8 mouse cellular contexts compared by ENCODE assay signal in genomic region chr12:24831153-24831963, GRCm38 (mm10). TPM values are rescaled to one million over a fixed set of nuclear protein-coding genes. Genes with fewer than 3 reads are reported as not detected.
DNase-seq lines count a peak whose midpoint lies in the region; ATAC-seq and TF ChIP-seq lines count a peak whose summit lies in the region.

No protein-coding gene starts in this region.

- peak; percentile 100 for ATAC-seq in kidney, embryonic 14.5 days (ENCODE audit: low FRiP score, low TSS enrichment)
- peak; percentile 98 for ATAC-seq in stomach, embryonic 15.5 days (ENCODE audit: insufficient read depth, low FRiP score, low read depth)

- H3K79me2 ChIP-seq in C2C12 (ENCODE audit: control insufficient read depth, insufficient read depth), result no peaks in the 10 kb centered on the region
- no peaks in the 10 kb centered on the region for H3K79me2 ChIP-seq in liver, adult 2 months (ENCODE audit: control insufficient read depth, insufficient read depth, low read length)

- no peaks in the 10 kb centered on the region for H3K36me3 ChIP-seq in C2C12 (ENCODE audit: control insufficient read depth, insufficient read depth)
- H3K36me3 ChIP-seq in heart, embryonic 10.5 days, result no peaks in the 10 kb centered on the region
- H3K36me3 ChIP-seq in kidney, embryonic 14.5 days (ENCODE audit: control insufficient read depth, insufficient read depth, low read length), result no peaks in the 10 kb centered on the region
- no peaks in the 10 kb centered on the region for H3K36me3 ChIP-seq in liver, adult 2 months (ENCODE audit: control insufficient read depth, insufficient read depth, low read length)
- no peaks in the 10 kb centered on the region for H3K36me3 ChIP-seq in stomach, embryonic 15.5 days

- TF ChIP-seq CTCF in C2C12 (IDR thresholded peaks at IDR 0.05; ENCODE audit: control insufficient read depth, insufficient read depth, insufficient read length), result no peak
- TF ChIP-seq CTCF in embryonic fibroblast, embryonic 13.5 days (IDR thresholded peaks at IDR 0.05; ENCODE audit: borderline replicate concordance, insufficient read depth, low read length), result no peak
- TF ChIP-seq CTCF in liver, adult 2 months (IDR thresholded peaks at IDR 0.05; ENCODE audit: low read depth, low read length), result no peak

- H3K9ac ChIP-seq in kidney, embryonic 14.5 days (ENCODE audit: low read depth, low read length), result peak overlapping the region; percentile 91
- peak overlapping the region; percentile 61 for H3K9ac ChIP-seq in liver, adult 2 months (ENCODE audit: low read depth, low read length)
- peak overlapping the region; percentile 88 for H3K9ac ChIP-seq in stomach, embryonic 15.5 days

- peak; percentile 93 for DNase-seq in brain, adult 2 months (ENCODE audit: low read depth, low spot score)
- peak; percentile 97 for DNase-seq in heart, embryonic 10.5 days (ENCODE audit: low spot score)
- DNase-seq in liver, adult 2 months (ENCODE audit: extremely low read depth, low read depth, low spot score), result no peak
- DNase-seq in naive thymus-derived CD4-positive, alpha-beta T cell, adult 2 months (ENCODE audit: low read depth), result peak; percentile 79

- H3K4me2 ChIP-seq in kidney, embryonic 14.5 days (replicated peaks; ENCODE audit: low read depth, low read length), result peak overlapping the region; percentile 63
- H3K4me2 ChIP-seq in stomach, embryonic 15.5 days, result peak overlapping the region; percentile 85

- no peak overlapping the region for H3K27ac ChIP-seq in embryonic fibroblast, embryonic 13.5 days (ENCODE audit: insufficient read depth, low read length)
- peak overlapping the region; percentile 98 for H3K27ac ChIP-seq in heart, embryonic 10.5 days
- peak overlapping the region; percentile 95 for H3K27ac ChIP-seq in kidney, embryonic 14.5 days (ENCODE audit: low read depth, low read length)
- H3K27ac ChIP-seq in liver, adult 2 months (replicated peaks; ENCODE audit: insufficient read depth, low read depth, low read length), result no peak overlapping the region
- H3K27ac ChIP-seq in stomach, embryonic 15.5 days, result peak overlapping the region; percentile 92

- H3K4me3 ChIP-seq in C2C12 (ENCODE audit: insufficient read depth, poor library complexity, severe bottlenecking), result peak overlapping the region; percentile 29
- H3K4me3 ChIP-seq in embryonic fibroblast, embryonic 13.5 days (ENCODE audit: insufficient read depth, low read length), result peak overlapping the region; percentile 80
- H3K4me3 ChIP-seq in heart, embryonic 10.5 days, result peak overlapping the region; percentile 95
- H3K4me3 ChIP-seq in kidney, embryonic 14.5 days (ENCODE audit: low read length), result peak overlapping the region; percentile 87
- H3K4me3 ChIP-seq in liver, adult 2 months (ENCODE audit: insufficient read depth, low read depth, low read length), result peak overlapping the region; percentile 69
- H3K4me3 ChIP-seq in stomach, embryonic 15.5 days (replicated peaks), result peak overlapping the region; percentile 90

- H3ac ChIP-seq in C2C12 (ENCODE audit: control insufficient read depth, insufficient read length, low read depth), result peak overlapping the region; percentile 75

- no peaks in the 10 kb centered on the region for H3K79me3 ChIP-seq in C2C12 (ENCODE audit: low read depth)

- H3K27me3 ChIP-seq in C2C12 (ENCODE audit: control insufficient read depth, insufficient read depth, insufficient read length), result no peaks in the 10 kb centered on the region
- no peaks in the 10 kb centered on the region for H3K27me3 ChIP-seq in heart, embryonic 10.5 days (ENCODE audit: insufficient read depth, poor library complexity, severe bottlenecking)
- no peaks in the 10 kb centered on the region for H3K27me3 ChIP-seq in kidney, embryonic 14.5 days (ENCODE audit: control insufficient read depth, insufficient read depth, low read length)
- H3K27me3 ChIP-seq in liver, adult 2 months (ENCODE audit: control insufficient read depth, insufficient read depth, low read length), result peaks cover 12% of the 10 kb centered on the region
- H3K27me3 ChIP-seq in stomach, embryonic 15.5 days (replicated peaks), result no peaks in the 10 kb centered on the region

- no peaks in the 10 kb centered on the region for H3K9me3 ChIP-seq in heart, embryonic 10.5 days
- H3K9me3 ChIP-seq in kidney, embryonic 14.5 days (ENCODE audit: control insufficient read depth, low read length), result no peaks in the 10 kb centered on the region
- no peaks in the 10 kb centered on the region for H3K9me3 ChIP-seq in stomach, embryonic 15.5 days

- peak; percentile 68 for TF ChIP-seq POLR2A in embryonic fibroblast, embryonic 13.5 days (IDR thresholded peaks at IDR 0.05; ENCODE audit: low read depth, low read length)
- TF ChIP-seq POLR2A in liver, adult 2 months (IDR thresholded peaks at IDR 0.05; ENCODE audit: extremely low read depth, insufficient read depth, low read length), result no peak

- under 1% methylated on average over 80 of the region's 95 CpGs for WGBS in heart, embryonic 10.5 days
- WGBS in kidney, embryonic 14.5 days, result under 1% methylated on average over 76 of the region's 95 CpGs
- WGBS in liver, adult 2 months, result under 1% methylated on average over 73 of the region's 95 CpGs
- under 1% methylated on average over 65 of the region's 95 CpGs for WGBS in stomach, embryonic 15.5 days

- no peaks in the 10 kb centered on the region for H3K4me1 ChIP-seq in embryonic fibroblast, embryonic 13.5 days (ENCODE audit: control insufficient read depth, insufficient read depth, low read length)
- peaks cover 29% of the 10 kb centered on the region for H3K4me1 ChIP-seq in heart, embryonic 10.5 days
- H3K4me1 ChIP-seq in kidney, embryonic 14.5 days (ENCODE audit: control insufficient read depth, insufficient read depth, low read length), result peaks cover 20% of the 10 kb centered on the region
- peaks cover 3% of the 10 kb centered on the region; the same call in 1 of the 2 replicates for H3K4me1 ChIP-seq in liver, adult 2 months (ENCODE audit: control insufficient read depth, insufficient read depth, low read length)
- H3K4me1 ChIP-seq in stomach, embryonic 15.5 days, result peaks cover 5% of the 10 kb centered on the region; the same call in 1 of the 2 replicates

TF ChIP-seq in C2C12, 6 proteins besides CTCF, POLR2A, EP300 and RAD21:
- TF ChIP-seq MYOD1 (IDR thresholded peaks at IDR 0.05; ENCODE audit: control insufficient read depth, insufficient read length, low read depth) (no peak), MAX (IDR thresholded peaks at IDR 0.05) (no peak), CEBPB (IDR thresholded peaks at IDR 0.05; ENCODE audit: low read depth) (no peak), USF1 (IDR thresholded peaks at IDR 0.05; ENCODE audit: low read depth) (no peak), MYOG (IDR thresholded peaks at IDR 0.05; ENCODE audit: control insufficient read depth, extremely low read depth, insufficient read length) (no peak), FOSL1 (IDR thresholded peaks at IDR 0.05; ENCODE audit: insufficient read depth, low read length, poor library complexity, severe bottlenecking) (no peak)
TF ChIP-seq in C2C12: peak in this region for 0.

RNA-seq across cellular contexts. Expression of gene Mboat2, which starts 0.7 kb away (rescaled TPM):
- polyA plus RNA-seq in C2C12 (2012; fragmentation: generic; extraction: Trizol), result 3.7 TPM
- polyA plus RNA-seq in embryonic fibroblast, embryonic 13.5 days (2011; ENCODE audit: insufficient read length, low read depth, missing spikeins), result 16.6 and 17.2 TPM in 2 replicates
- polyA plus RNA-seq in heart, embryonic 10.5 days (2016; fragmentation: Nextera tagmentation; extraction: Ambion mirVana), result 35.7 and 37.0 TPM in 2 replicates
- polyA plus RNA-seq in kidney, embryonic 14.5 days (2014; fragmentation: Nextera tagmentation; extraction: Ambion mirVana), result 23.5 and 45.1 TPM in 2 replicates
- 0.18 and 0.40 TPM in 2 replicates for total RNA-seq in liver, adult 2 months (2014; rRNA removed)
- polyA plus RNA-seq in liver, adult 2 months (2012; rRNA removed), result not detected in 2 replicates
- polyA plus RNA-seq in stomach, embryonic 15.5 days (2015; fragmentation: Nextera tagmentation; extraction: Ambion mirVana), result 40.3 and 42.6 TPM in 2 replicates

Comparison
In these comparisons a context has a peak if more than half of its experiments do, and no peak if none do; other contexts are left out.
1. H3K4me3 ChIP-seq: peak in every context shown above with its lines; median percentile 95 in heart, embryonic 10.5 days; 90 in stomach, embryonic 15.5 days; 87 in kidney, embryonic 14.5 days; 80 in embryonic fibroblast, embryonic 13.5 days; 69 in liver, adult 2 months; 29 in C2C12.
2. H3K27ac ChIP-seq: peak in heart, embryonic 10.5 days (single experiment), kidney, embryonic 14.5 days (single experiment) and stomach, embryonic 15.5 days (single experiment); none in embryonic fibroblast, embryonic 13.5 days (single experiment) and liver, adult 2 months (single experiment).
3. Peak in every context shown above with its lines, with median percentiles within 50 percentile points of each other: H3K9ac ChIP-seq.